Mouse (Mus musculus) CH12.LX (cell line): ENCODE data around the gene Cdc14a. TPM values are rescaled to one million over a fixed set of nuclear protein-coding genes. Genes with fewer than 3 reads are reported as not detected.

Source experiments
- DNase-seq: peaks from one replicate; pipeline ENCODE4 v3.0.0-alpha.2; 2013; ENCODE audit errors: extremely low read depth
- H3K27ac ChIP-seq: 2 replicates; pipeline ENCODE4 v1.5.1; 2012; ENCODE audit warnings: low read depth, mild to moderate bottlenecking, control low read depth, moderate library complexity; ENCODE audit not compliant: insufficient read depth
- H3K27me3 ChIP-seq: replicated peaks from 2 replicates; pipeline ENCODE3; 2012; ENCODE audit warnings: inconsistent platforms
- H3K36me3 ChIP-seq, 2 experiments: replicated peaks in 1 of 2; 2 replicates each; pipeline versions ENCODE3 to v1.6.1; 2012; ENCODE audit warnings: inconsistent platforms in 1 of 2, low read length in 1 of 2, mild to moderate bottlenecking in 1 of 2, mixed read lengths in 1 of 2, moderate library complexity in 1 of 2; ENCODE audit not compliant: control insufficient read depth in 1 of 2, insufficient read depth in 1 of 2
- H3K4me1 ChIP-seq, 2 experiments: 2 replicates each; pipeline ENCODE4 v1.6.1; 2012; ENCODE audit warnings: inconsistent platforms in 1 of 2, moderate library complexity in 1 of 2; ENCODE audit not compliant: insufficient read depth in 2 of 2, control insufficient read depth in 1 of 2
- H3K4me2 ChIP-seq: 2 replicates; pipeline ENCODE4 v1.6.1; 2012; ENCODE audit warnings: low read depth, mild to moderate bottlenecking, control low read depth; ENCODE audit not compliant: poor library complexity, insufficient read depth, severe bottlenecking
- H3K4me3 ChIP-seq, 3 experiments: fragments of 150-350 bp in 1 of 3; sonication (generic) in 1 of 3; replicated peaks in 1 of 3; 2 replicates each; pipeline versions ENCODE3 to v1.5.1; 2011 to 2012; ENCODE audit warnings: low read depth in 2 of 3, low read length in 2 of 3, mild to moderate bottlenecking in 2 of 3, moderate library complexity in 2 of 3, control low read depth in 1 of 3, improper control_type of control experiment in 1 of 3, inconsistent platforms in 1 of 3, mixed read lengths in 1 of 3; ENCODE audit not compliant: poor library complexity in 1 of 3
- H3K79me2 ChIP-seq: replicated peaks from 2 replicates; pipeline ENCODE4 v1.6.1; 2012; ENCODE audit warnings: mild to moderate bottlenecking, moderate library complexity; ENCODE audit not compliant: control insufficient read depth, poor library complexity, insufficient read depth, severe bottlenecking; ENCODE audit errors: extremely low read depth
- H3K9ac ChIP-seq: 2 replicates; pipeline ENCODE4 v1.6.1; 2012; ENCODE audit warnings: low read depth, mild to moderate bottlenecking, control low read depth, moderate library complexity; ENCODE audit not compliant: insufficient read depth
- H3K9me3 ChIP-seq: replicated peaks from 2 replicates; pipeline ENCODE3; 2012; ENCODE audit warnings: low read length, inconsistent platforms, mixed read lengths
- CHD1 ChIP-seq: IDR thresholded peaks from 2 replicates; pipeline ENCODE4 v1.6.1; 2012; ENCODE audit warnings: low read depth, low read length, improper control_type of control experiment, inconsistent platforms
- CTCF ChIP-seq, 2 experiments: IDR thresholded peaks in 1 of 2; conservative IDR thresholded peaks in 1 of 2; 2 replicates each; pipeline ENCODE4 v1.5.1; 2011 to 2012; ENCODE audit warnings: low read depth in 2 of 2, low read length in 2 of 2, improper control_type of control experiment in 1 of 2, inconsistent platforms in 1 of 2, mild to moderate bottlenecking in 1 of 2, moderate library complexity in 1 of 2
- E2F4 ChIP-seq: IDR thresholded peaks from 2 replicates; pipeline ENCODE4 v1.6.1; 2011; ENCODE audit warnings: low read depth, low read length, improper control_type of control experiment; ENCODE audit not compliant: insufficient replicate concordance
- HCFC1 ChIP-seq: IDR thresholded peaks from 2 replicates; pipeline ENCODE4 v1.6.1; 2012; ENCODE audit warnings: low read depth, mild to moderate bottlenecking, inconsistent platforms, low read length, improper control_type of control experiment
- MXI1 ChIP-seq: IDR thresholded peaks from 2 replicates; pipeline ENCODE4 v1.6.1; 2011; ENCODE audit warnings: mild to moderate bottlenecking, low read depth, low read length, improper control_type of control experiment
- NELFE ChIP-seq: IDR thresholded peaks from 2 replicates; pipeline ENCODE4 v1.6.1; 2011; ENCODE audit warnings: low read depth, low read length, improper control_type of control experiment
- NRF1 ChIP-seq: IDR thresholded peaks from 2 replicates; pipeline ENCODE4 v1.6.1; 2014; ENCODE audit warnings: low read depth, mild to moderate bottlenecking, inconsistent platforms, low read length, improper control_type of control experiment, moderate library complexity
- RAD21 ChIP-seq: IDR thresholded peaks from 2 replicates; pipeline ENCODE4 v1.6.1; 2011; ENCODE audit warnings: low read depth, mild to moderate bottlenecking, low read length, improper control_type of control experiment, moderate library complexity
- SMC3 ChIP-seq: IDR thresholded peaks from 2 replicates; pipeline ENCODE4 v1.6.1; 2011; ENCODE audit warnings: low read depth, low read length, improper control_type of control experiment
- TBP ChIP-seq: conservative IDR thresholded peaks from 2 replicates; pipeline ENCODE4 v1.6.1; 2011; ENCODE audit warnings: low read depth, low read length, improper control_type of control experiment
- USF1 ChIP-seq: IDR thresholded peaks from 2 replicates; pipeline ENCODE4 v1.6.1; 2014; ENCODE audit warnings: low read depth, mild to moderate bottlenecking, inconsistent platforms, low read length, improper control_type of control experiment
- ZC3H11A ChIP-seq: IDR thresholded peaks from 2 replicates; pipeline ENCODE4 v1.6.1; 2012; ENCODE audit warnings: low read depth, mild to moderate bottlenecking, inconsistent platforms, low read length, improper control_type of control experiment
- ZNF384 ChIP-seq: IDR thresholded peaks from 2 replicates; pipeline ENCODE4 v1.6.1; 2012; ENCODE audit warnings: low read depth, low read length, improper control_type of control experiment, inconsistent platforms
- dilution Hi-C: fragments of 300-500 bp; cut with MboI; formaldehyde crosslinking; loops from 2 replicates; pipeline ENCODE4 v1.14.3; 2020; ENCODE audit warnings: low sequenced_read_pairs; ENCODE audit not compliant: extremely low pct_unique_long_range_greater_than_20kb, extremely low pct_ligation_motif_present
- in situ Hi-C: fragments of 300-500 bp; cut with MboI; formaldehyde crosslinking; loops from 3 replicates; pipeline ENCODE4 v1.14.3; 2019; ENCODE audit warnings: low sequenced_read_pairs, low pct_ligation_motif_present, low pct_unique_long_range_greater_than_20kb, mixed read lengths
- polyA plus RNA-seq: library from polyadenylated mRNA; unstranded; fragments of >175 nt; gene quantifications from 2 replicates; pipeline ENCODE4 v1.2.1, GENCODE M21; 2012; ENCODE audit warnings: low read depth; ENCODE audit not compliant: insufficient read length
- total RNA-seq, 2 experiments: library from RNA; depleted of rRNA; stranded (reverse); fragments of 300-350 nt in 1 of 2; fragments of >200 nt in 1 of 2; gene quantifications; 2 replicates each; pipeline ENCODE4 v1.2.3; 2012 to 2014

The Cdc14a gene
- total and polyA plus RNA-seq, 3 experiments, result 9.4 to 12.1 (median 9.8) TPM

DNA sequence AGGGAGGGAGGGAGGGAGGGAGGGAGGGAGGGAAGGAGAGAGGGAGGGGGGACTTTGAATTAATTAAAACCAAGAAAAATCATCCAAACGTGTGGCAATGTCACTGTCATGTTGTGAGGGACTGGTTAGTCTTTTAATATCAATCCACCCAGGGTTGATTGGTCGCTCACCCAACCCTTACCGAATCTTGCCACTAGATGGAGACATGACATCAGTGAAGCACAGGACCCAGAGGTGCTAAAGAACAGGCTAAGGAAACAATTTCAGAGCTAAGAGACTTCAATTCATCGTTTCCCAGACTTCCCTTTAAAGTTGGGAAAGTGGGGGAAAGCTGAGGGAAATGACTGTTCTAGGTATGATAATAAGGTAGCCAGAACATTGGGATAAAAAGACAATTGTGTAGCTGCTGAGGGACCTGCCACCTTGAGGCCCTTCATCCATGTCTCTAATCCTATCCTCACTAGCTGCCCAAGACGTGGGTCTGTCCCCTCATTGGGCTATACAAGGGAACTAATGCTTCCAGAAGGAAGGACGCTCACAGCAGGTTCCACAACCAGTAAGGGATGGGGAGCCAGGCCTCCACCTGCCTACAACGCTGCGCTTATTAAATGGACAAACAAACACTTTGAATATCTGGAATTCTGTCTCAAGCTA, 91.9 kb downstream of the Cdc14a start:
- in situ Hi-C loops, result loop anchor here (25.0 kb wide), 3 partner anchors 255 to 505 kb away; partner anchors contain the start of gene Sass6

DNA sequence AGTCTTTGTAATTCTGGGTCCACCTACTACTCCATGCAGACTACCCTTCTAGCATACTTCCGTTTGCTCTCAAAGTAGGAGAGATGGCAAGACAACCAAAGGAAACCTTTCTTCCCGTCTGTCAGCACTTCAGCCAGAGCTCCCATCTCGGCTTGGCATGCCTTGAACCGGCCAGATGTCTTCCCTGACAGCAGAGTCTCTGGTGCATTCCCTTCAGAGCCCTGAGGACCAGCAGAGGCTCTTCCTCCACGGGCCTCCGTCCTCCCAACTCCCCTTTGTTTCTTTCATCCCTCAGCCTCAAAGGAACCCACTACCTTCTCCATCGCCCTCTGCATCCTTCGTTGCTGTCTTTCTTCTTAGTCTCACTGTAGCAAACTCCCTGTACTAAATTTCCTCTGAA, 93.9 kb downstream of the Cdc14a start:
- H3K79me2 ChIP-seq, result no peaks in the 10 kb centered on the region
- in situ Hi-C loops (loop anchor here (25.0 kb wide), 3 partner anchors 257 to 507 kb away; partner anchors contain the start of gene Sass6), dilution Hi-C loops (no loop called here)

More for the DNA sequence above, 91.9 kb downstream of the Cdc14a start:
- TF ChIP-seq CHD1, result no peak
- TF ChIP-seq E2F4, result no peak
- no peak for TF ChIP-seq MXI1
- TF ChIP-seq CTCF (conservative IDR thresholded peaks at IDR 0.05 in 1 of 2, IDR thresholded peaks at IDR 0.05 in 1 of 2; ENCODE audit: low read depth in 2 of 2, low read length in 2 of 2), result peak; percentile 55 to 86; a peak in 3 of 4 replicates
- TF ChIP-seq NELFE, result no peak
- peak; percentile 90 for TF ChIP-seq RAD21
- TF ChIP-seq ZNF384, result 0 out of 2 replicates have a peak, but pooled peaks have one; percentile 21
- peak; percentile 67 for TF ChIP-seq SMC3
- TF ChIP-seq USF1, result no peak
- no peak for TF ChIP-seq HCFC1
- no peak for TF ChIP-seq NRF1
- TF ChIP-seq ZC3H11A, result 0 out of 2 replicates have a peak, but pooled peaks have one; percentile 3
- peaks cover 0 to 24% of the 10 kb centered on the region in 2 experiments; a peak in 2 of 4 replicates for H3K4me1 ChIP-seq
- peak; percentile 67 for DNase-seq
- no peak overlapping the region for H3K4me2 ChIP-seq
- H3K36me3 ChIP-seq, result peaks cover 19 to 49% of the 10 kb centered on the region in 2 experiments
- H3K9me3 ChIP-seq, result no peaks in the 10 kb centered on the region
- H3K27me3 ChIP-seq, result no peaks in the 10 kb centered on the region
- H3K79me2 ChIP-seq, result no peaks in the 10 kb centered on the region
- H3K9ac ChIP-seq, result no peak overlapping the region
- no peak overlapping the region for H3K4me3 ChIP-seq
- no peak overlapping the region for H3K27ac ChIP-seq
- dilution Hi-C loops, result no loop called here

More for the DNA sequence above, 93.9 kb downstream of the Cdc14a start:
- Histone ChIP-seq H3K27me3 (no peaks in the 10 kb centered on the region), H3K27ac (no peak overlapping the region), H3K4me3 (no peak overlapping the region), H3K9me3 (no peaks in the 10 kb centered on the region), H3K36me3 (peaks cover 23 to 57% of the 10 kb centered on the region in 2 experiments), H3K4me1 (peaks cover 0 to 16% of the 10 kb centered on the region in 2 experiments; a peak in 2 of 4 replicates)
- no peak for DNase-seq
- TF ChIP-seq ZC3H11A, result no peak
- no peak for TF ChIP-seq TBP
- no peak for TF ChIP-seq NELFE
- TF ChIP-seq USF1, result no peak
- TF ChIP-seq, all 38 proteins: peak for 0
- no peak overlapping the region for H3K4me2 ChIP-seq
- H3K9ac ChIP-seq, result no peak overlapping the region
